Mouse (Mus musculus) limb, embryonic 14.5 days (tissue): ENCODE measurements around the gene Sv2b. TPM values are rescaled to one million over a fixed set of nuclear protein-coding genes. Genes with fewer than 3 reads are reported as not detected.

Experiments
- ATAC-seq: fragments of 200-750 bp; cut with Nextera tagmentation; 2 replicates; pipeline ENCODE4 v1.8.0; 2017; ENCODE audit warnings: low read depth, moderate number of reproducible peaks, moderate TSS enrichment; ENCODE audit not compliant: low FRiP score
- DNase-seq: peaks from one replicate; pipeline ENCODE4 v3.0.0-alpha.2; 2015; ENCODE audit warnings: low spot score
- H3K27ac ChIP-seq: fragments of 300-500 bp; sonication (generic); replicated peaks from 2 replicates; pipeline ENCODE4 v1.5.1; 2014; ENCODE audit warnings: low read depth, mild to moderate bottlenecking, low read length, moderate library complexity, mixed read lengths
- H3K27me3 ChIP-seq: fragments of 300-500 bp; sonication (generic); 2 replicates; pipeline ENCODE4 v1.6.1; 2014; ENCODE audit warnings: low read length, mixed read lengths; ENCODE audit not compliant: control insufficient read depth, insufficient read depth
- H3K36me3 ChIP-seq: fragments of 300-500 bp; sonication (generic); 2 replicates; pipeline ENCODE4 v1.6.1; 2014; ENCODE audit warnings: mild to moderate bottlenecking, low read length, moderate library complexity, mixed read lengths; ENCODE audit not compliant: control insufficient read depth, insufficient read depth
- H3K4me1 ChIP-seq: fragments of 300-500 bp; sonication (generic); 2 replicates; pipeline ENCODE4 v1.6.1; 2014; ENCODE audit warnings: antibody characterized with exemption, low read length, mixed read lengths; ENCODE audit not compliant: control insufficient read depth, insufficient read depth
- H3K4me2 ChIP-seq: fragments of 300-500 bp; sonication (generic); replicated peaks from 2 replicates; pipeline ENCODE4 v1.6.1; 2014; ENCODE audit warnings: low read depth, mild to moderate bottlenecking, low read length, moderate library complexity; ENCODE audit not compliant: severe bottlenecking
- H3K4me3 ChIP-seq: fragments of 300-500 bp; sonication (generic); replicated peaks from 2 replicates; pipeline ENCODE4 v1.5.1; 2014; ENCODE audit warnings: low read length
- H3K9ac ChIP-seq: fragments of 300-500 bp; sonication (generic); 2 replicates; pipeline ENCODE4 v1.6.1; 2014; ENCODE audit warnings: mild to moderate bottlenecking, low read depth, low read length, moderate library complexity; ENCODE audit not compliant: severe bottlenecking
- H3K9me3 ChIP-seq: fragments of 300-500 bp; sonication (generic); 2 replicates; pipeline ENCODE4 v1.6.1; 2016; ENCODE audit warnings: low read length; ENCODE audit not compliant: control insufficient read depth
- POLR2A ChIP-seq: fragments of 200-500 bp; IDR thresholded peaks from 2 replicates; pipeline ENCODE4 v1.8.0; 2012; ENCODE audit warnings: inconsistent platforms, mild to moderate bottlenecking, moderate library complexity, borderline replicate concordance; ENCODE audit not compliant: insufficient read depth, insufficient read length; ENCODE audit errors: extremely low read depth
- WGBS: fragments of 180-500 bp; shearing (Covaris S2); extraction: QIAGEN DNeasy Blood & Tissue Kit; methylation state at CpG from one replicate; pipeline ENCODE4 v1.1.7; 2014; 5-methylcytosine and 5-hydroxymethylcytosine counted together
- polyA plus RNA-seq, 2 experiments: library from polyadenylated mRNA; depleted of rRNA in 1 of 2; stranded (reverse) in 1 of 2; unstranded in 1 of 2; fragments of >200 nt; fragmentation: Nextera tagmentation in 1 of 2; extraction: Ambion mirVana in 1 of 2; gene quantifications; 2 replicates each; pipeline versions ENCODE4 v1.2.1 to v1.2.3; 2012 to 2014

The Sv2b gene
- polyA plus RNA-seq, 2 experiments, result 1.2 to 2.1 TPM

DNA sequence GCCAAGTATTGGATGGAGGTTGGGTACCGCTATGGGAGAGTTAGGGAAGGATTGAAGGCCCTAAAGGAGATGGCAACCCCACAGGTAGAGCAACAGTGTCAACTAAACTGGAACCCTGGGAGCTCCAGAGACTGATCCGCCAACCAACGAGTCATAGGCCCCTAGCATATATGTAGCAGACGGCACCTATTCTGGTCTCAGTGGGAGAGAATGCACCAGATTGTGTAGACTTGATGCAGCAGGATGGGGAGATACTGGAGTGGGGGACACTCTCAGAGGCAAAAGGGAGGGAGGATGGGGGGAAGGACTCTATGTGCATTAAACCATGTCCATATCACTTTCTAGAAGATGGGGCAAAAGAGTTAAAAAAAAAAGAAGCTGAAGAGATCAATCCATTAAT is 84.9 kb downstream of the Sv2b start:
- WGBS, result 93% methylated on average over 4 of the region's 4 CpGs
- Histone ChIP-seq H3K36me3 (no peaks in the 10 kb centered on the region), H3K27me3 (no peaks in the 10 kb centered on the region), H3K4me2 (no peak overlapping the region), H3K27ac (no peak overlapping the region), H3K4me3 (no peak overlapping the region), H3K4me1 (no peaks in the 10 kb centered on the region), H3K9ac (no peak overlapping the region), H3K9me3 (peaks cover 6% of the 10 kb centered on the region; the same call in 1 of the 2 replicates)
- no peak for TF ChIP-seq POLR2A
- ATAC-seq, result no peak
- DNase-seq, result no peak

DNA sequence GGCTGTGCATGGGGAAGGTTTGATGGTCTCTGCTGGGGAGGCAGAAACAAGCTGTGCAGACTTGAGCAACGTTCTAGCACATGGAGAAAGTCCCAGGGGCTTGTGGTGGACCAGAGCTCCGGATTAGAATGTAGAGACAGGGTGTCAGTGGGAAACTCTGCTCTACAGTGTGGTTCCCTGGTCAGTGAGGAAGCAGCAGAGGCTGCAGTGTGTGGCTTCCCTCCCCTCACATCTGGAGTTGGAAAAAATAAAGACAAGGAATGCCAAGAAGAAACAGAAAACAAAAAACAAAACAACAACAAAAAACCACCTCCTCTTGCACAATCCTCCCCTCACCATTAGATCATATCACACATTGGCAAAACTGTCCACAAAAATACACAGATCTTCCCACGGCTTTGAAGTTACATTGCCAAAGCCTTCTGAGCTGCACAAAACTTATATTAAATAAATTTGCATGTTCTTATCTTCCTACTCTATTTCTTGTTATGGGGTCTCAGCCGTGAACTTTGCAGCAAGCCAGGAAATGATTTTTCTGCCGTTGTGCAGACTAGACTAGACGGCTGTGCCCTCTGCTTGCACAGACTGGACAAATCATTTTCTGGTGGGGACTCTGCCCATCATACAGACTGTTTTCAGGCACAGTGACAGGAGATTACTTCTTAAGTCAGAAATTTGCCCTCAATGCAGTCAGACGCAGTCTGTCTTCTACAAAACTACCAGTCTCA is 86.2 kb downstream of the Sv2b start:
- Histone ChIP-seq H3K36me3 (no peaks in the 10 kb centered on the region), H3K9me3 (peaks cover 8% of the 10 kb centered on the region; the same call in 1 of the 2 replicates), H3K27me3 (no peaks in the 10 kb centered on the region), H3K9ac (no peak overlapping the region), H3K4me1 (no peaks in the 10 kb centered on the region), H3K4me3 (no peak overlapping the region), H3K27ac (no peak overlapping the region), H3K4me2 (no peak overlapping the region)
- no peak for TF ChIP-seq POLR2A
- no peak for DNase-seq
- ATAC-seq, result no peak
- 67% methylated on average over 7 of the region's 7 CpGs for WGBS

DNA sequence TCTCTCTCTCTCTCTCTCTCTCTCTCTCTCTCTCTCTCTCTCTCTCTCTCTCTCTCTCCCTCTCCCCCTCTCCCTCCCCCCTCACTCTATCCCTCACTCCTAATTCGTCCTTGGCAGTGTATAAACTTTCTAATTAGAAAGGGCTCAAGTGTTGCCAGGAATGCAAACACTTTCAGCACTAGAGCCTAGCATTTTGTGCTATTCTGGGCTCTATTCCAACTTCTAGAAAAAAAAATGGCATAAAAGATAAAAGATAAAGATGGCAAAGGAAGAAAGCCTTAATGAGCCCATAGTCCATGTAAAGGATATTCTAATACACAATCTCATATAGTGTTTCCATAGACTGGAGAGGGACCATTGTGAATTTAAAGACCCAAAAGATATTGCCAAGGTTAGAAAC is 88.3 kb downstream of the Sv2b start:
- Histone ChIP-seq H3K27me3 (no peaks in the 10 kb centered on the region), H3K9ac (no peak overlapping the region), H3K4me2 (no peak overlapping the region), H3K4me3 (no peak overlapping the region), H3K36me3 (no peaks in the 10 kb centered on the region), H3K9me3 (peaks cover 8% of the 10 kb centered on the region; the same call in 1 of the 2 replicates), H3K27ac (no peak overlapping the region), H3K4me1 (no peaks in the 10 kb centered on the region)
- no peak for TF ChIP-seq POLR2A
- DNase-seq (no peak), ATAC-seq (no peak)
- WGBS, result 14% methylated on average over 1 of the region's 1 CpGs

DNA sequence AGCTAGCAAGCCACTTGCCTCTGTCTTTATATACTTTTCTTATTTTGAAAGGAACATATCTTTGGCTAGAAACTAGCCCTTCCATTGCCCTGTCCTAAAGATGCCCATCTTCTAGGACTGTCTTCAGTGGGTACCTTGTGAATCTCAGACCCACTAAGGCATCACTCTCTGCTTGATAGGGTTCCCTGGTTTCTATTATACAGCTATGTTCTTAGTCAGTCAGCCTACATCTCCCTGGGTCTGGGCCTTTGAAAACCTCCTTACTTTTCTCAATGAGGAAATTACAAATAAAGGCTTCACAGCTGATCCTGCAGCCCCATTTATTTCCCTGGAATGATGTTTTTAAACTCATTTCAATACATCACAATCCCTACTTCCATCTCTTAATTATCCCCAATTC is 88.8 kb downstream of the Sv2b start:
- DNase-seq, result no peak
- H3K9me3 ChIP-seq, result peaks cover 8% of the 10 kb centered on the region; the same call in 1 of the 2 replicates
- no peak for ATAC-seq

DNA sequence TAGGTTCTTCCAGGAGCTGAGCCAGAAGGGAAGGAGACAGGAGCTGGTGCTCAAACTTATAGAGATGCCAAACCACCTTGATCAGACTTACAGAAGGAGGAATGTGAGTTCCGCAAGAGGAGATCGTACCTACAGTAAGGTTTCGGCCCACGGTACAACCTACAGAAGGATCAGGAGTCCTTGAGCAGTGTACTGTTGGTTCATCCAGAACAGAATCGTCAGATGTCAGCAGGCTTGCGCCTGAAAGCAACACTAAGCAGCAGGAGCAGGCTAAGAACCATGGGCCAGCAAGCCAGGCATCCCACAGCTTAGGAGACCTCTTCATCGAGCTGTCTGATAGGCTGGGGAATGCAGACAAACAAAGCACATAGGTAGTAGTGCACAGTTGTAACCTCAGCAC is 92.9 kb downstream of the Sv2b start:
- Histone ChIP-seq H3K4me2 (no peak overlapping the region), H3K27me3 (no peaks in the 10 kb centered on the region), H3K4me3 (no peak overlapping the region), H3K36me3 (no peaks in the 10 kb centered on the region), H3K9ac (no peak overlapping the region), H3K27ac (no peak overlapping the region), H3K9me3 (peaks cover 8% of the 10 kb centered on the region; the same call in 1 of the 2 replicates), H3K4me1 (no peaks in the 10 kb centered on the region)
- WGBS, result 88% methylated on average over 7 of the region's 7 CpGs
- DNase-seq (no peak), ATAC-seq (no peak)
- TF ChIP-seq POLR2A, result no peak

More for the DNA sequence above, 88.8 kb downstream of the Sv2b start:
- H3K4me1 ChIP-seq, result no peaks in the 10 kb centered on the region
- H3K9ac ChIP-seq, result no peak overlapping the region
- no peak overlapping the region for H3K4me3 ChIP-seq
- no peaks in the 10 kb centered on the region for H3K36me3 ChIP-seq
- H3K4me2 ChIP-seq, result no peak overlapping the region
- no peaks in the 10 kb centered on the region for H3K27me3 ChIP-seq
- no peak for TF ChIP-seq POLR2A
- no peak overlapping the region for H3K27ac ChIP-seq
